Mouse (Mus musculus): ENCODE data around the gene Prss45. TPM values are rescaled to one million over a fixed set of nuclear protein-coding genes. Genes with fewer than 3 reads are reported as not detected.

Gene Prss45
- total and polyA plus RNA-seq, 3 experiments = not detected

GRCm38 (mm10) chr9:110874660-110875191, 40.3 kb downstream of the Prss45 start:
- in situ Hi-C loops (cut with MboI; ENCODE audit: low pct_ligation_motif_present, low pct_unique_long_range_greater_than_20kb, low sequenced_read_pairs) = loop anchor here (5.0 kb wide), 1 partner anchor 147 kb away; no protein-coding TSS in a partner anchor
- DNase-seq (ENCODE audit: extremely low read depth) = no peak
- no peaks in the 10 kb centered on the region for H3K79me2 ChIP-seq (replicated peaks; ENCODE audit: control insufficient read depth, extremely low read depth, insufficient read depth, poor library complexity, severe bottlenecking)
- no peaks in the 10 kb centered on the region for H3K9me3 ChIP-seq (replicated peaks; ENCODE audit: low read length)
- H3K27ac ChIP-seq (ENCODE audit: insufficient read depth, low read depth) = no peak overlapping the region
- dilution Hi-C loops (cut with MboI; ENCODE audit: extremely low pct_ligation_motif_present, extremely low pct_unique_long_range_greater_than_20kb, low sequenced_read_pairs) = no loop called here
- no peaks in the 10 kb centered on the region for H3K4me1 ChIP-seq (ENCODE audit: control insufficient read depth in 1 of 2, insufficient read depth in 2 of 2)
- TF ChIP-seq USF2 (conservative IDR thresholded peaks at IDR 0.05; ENCODE audit: low read depth, low read length) (no peak), TCF12 (IDR thresholded peaks at IDR 0.05; ENCODE audit: low read depth, low read length) (no peak), USF1 (IDR thresholded peaks at IDR 0.05; ENCODE audit: low read depth, low read length) (no peak), BHLHE40 (IDR thresholded peaks at IDR 0.05; ENCODE audit: low read depth, low read length) (no peak), E2F4 (IDR thresholded peaks at IDR 0.05; ENCODE audit: insufficient replicate concordance, low read depth, low read length) (no peak)
- no peak overlapping the region for H3K4me3 ChIP-seq (replicated peaks in 1 of 3; ENCODE audit: low read depth in 2 of 3, low read length in 2 of 3, poor library complexity in 1 of 3)
- no peak overlapping the region for H3K4me2 ChIP-seq (ENCODE audit: insufficient read depth, low read depth, poor library complexity, severe bottlenecking)
- H3K27me3 ChIP-seq (replicated peaks) = peaks cover 12% of the 10 kb centered on the region
- no peak overlapping the region for H3K9ac ChIP-seq (ENCODE audit: insufficient read depth, low read depth)
- H3K36me3 ChIP-seq (replicated peaks in 1 of 2; ENCODE audit: control insufficient read depth in 1 of 2, insufficient read depth in 1 of 2, low read length in 1 of 2) = no peaks in the 10 kb centered on the region

GRCm38 (mm10) chr9:110875288-110875695, 40.9 kb downstream of the Prss45 start:
- Histone ChIP-seq H3K4me3 (replicated peaks in 1 of 3; ENCODE audit: low read depth in 2 of 3, low read length in 2 of 3, poor library complexity in 1 of 3) (no peak overlapping the region), H3K9me3 (replicated peaks; ENCODE audit: low read length) (no peaks in the 10 kb centered on the region), H3K79me2 (replicated peaks; ENCODE audit: control insufficient read depth, extremely low read depth, insufficient read depth, poor library complexity, severe bottlenecking) (no peaks in the 10 kb centered on the region), H3K4me1 (ENCODE audit: control insufficient read depth in 1 of 2, insufficient read depth in 2 of 2) (no peaks in the 10 kb centered on the region), H3K4me2 (ENCODE audit: insufficient read depth, low read depth, poor library complexity, severe bottlenecking) (no peak overlapping the region), H3K9ac (ENCODE audit: insufficient read depth, low read depth) (no peak overlapping the region), H3K27ac (ENCODE audit: insufficient read depth, low read depth) (no peak overlapping the region), H3K27me3 (replicated peaks) (peaks cover 17% of the 10 kb centered on the region), H3K36me3 (replicated peaks in 1 of 2; ENCODE audit: control insufficient read depth in 1 of 2, insufficient read depth in 1 of 2, low read length in 1 of 2) (no peaks in the 10 kb centered on the region)
- TF ChIP-seq MYC (IDR thresholded peaks at IDR 0.05; ENCODE audit: low read depth, low read length) (no peak), IRF4 (IDR thresholded peaks at IDR 0.05; ENCODE audit: low read depth, low read length) (no peak), TBP (conservative IDR thresholded peaks at IDR 0.05; ENCODE audit: low read depth, low read length) (no peak), ZC3H11A (IDR thresholded peaks at IDR 0.05; ENCODE audit: low read depth, low read length) (no peak)
- dilution Hi-C loops (cut with MboI; ENCODE audit: extremely low pct_ligation_motif_present, extremely low pct_unique_long_range_greater_than_20kb, low sequenced_read_pairs) (no loop called here), in situ Hi-C loops (cut with MboI; ENCODE audit: low pct_ligation_motif_present, low pct_unique_long_range_greater_than_20kb, low sequenced_read_pairs) (loop anchor here (5.0 kb wide), 1 partner anchor 148 kb away; no protein-coding TSS in a partner anchor)
- DNase-seq (ENCODE audit: extremely low read depth) = no peak

GRCm38 (mm10) chr9:110877353-110877752, 43.0 kb downstream of the Prss45 start:
- dilution Hi-C loops (cut with MboI; ENCODE audit: extremely low pct_ligation_motif_present, extremely low pct_unique_long_range_greater_than_20kb, low sequenced_read_pairs) (no loop called here), in situ Hi-C loops (cut with MboI; ENCODE audit: low pct_ligation_motif_present, low pct_unique_long_range_greater_than_20kb, low sequenced_read_pairs) (loop anchor here (5.0 kb wide), 1 partner anchor 150 kb away; no protein-coding TSS in a partner anchor)
- Histone ChIP-seq H3K4me3 (replicated peaks in 1 of 3; ENCODE audit: low read depth in 2 of 3, low read length in 2 of 3, poor library complexity in 1 of 3) (no peak overlapping the region), H3K4me1 (ENCODE audit: control insufficient read depth in 1 of 2, insufficient read depth in 2 of 2) (no peaks in the 10 kb centered on the region), H3K36me3 (replicated peaks in 1 of 2; ENCODE audit: control insufficient read depth in 1 of 2, insufficient read depth in 1 of 2, low read length in 1 of 2) (no peaks in the 10 kb centered on the region), H3K9me3 (replicated peaks; ENCODE audit: low read length) (no peaks in the 10 kb centered on the region), H3K79me2 (replicated peaks; ENCODE audit: control insufficient read depth, extremely low read depth, insufficient read depth, poor library complexity, severe bottlenecking) (no peaks in the 10 kb centered on the region), H3K4me2 (ENCODE audit: insufficient read depth, low read depth, poor library complexity, severe bottlenecking) (no peak overlapping the region), H3K27me3 (replicated peaks) (peaks cover 29% of the 10 kb centered on the region), H3K27ac (ENCODE audit: insufficient read depth, low read depth) (no peak overlapping the region), H3K9ac (ENCODE audit: insufficient read depth, low read depth) (no peak overlapping the region)
- TF ChIP-seq ZKSCAN1 (IDR thresholded peaks at IDR 0.05; ENCODE audit: borderline replicate concordance, low read depth, low read length) (no peak), MEF2A (IDR thresholded peaks at IDR 0.05; ENCODE audit: borderline replicate concordance, low read depth, low read length) (no peak), POLR2AphosphoS2 (IDR thresholded peaks at IDR 0.05; ENCODE audit: low read depth, low read length) (no peak), CHD1 (IDR thresholded peaks at IDR 0.05; ENCODE audit: low read depth, low read length) (no peak)
- no peak for DNase-seq (ENCODE audit: extremely low read depth)

Data from CH12.LX (cell line).